Mouse (Mus musculus): ENCODE data around the gene Jade2. TPM values are rescaled to one million over a fixed set of nuclear protein-coding genes. Genes with fewer than 3 reads are reported as not detected.

Jade2 gene
- polyA plus RNA-seq, 1 experiment from 2014 or later = 1.0 TPM

DNA sequence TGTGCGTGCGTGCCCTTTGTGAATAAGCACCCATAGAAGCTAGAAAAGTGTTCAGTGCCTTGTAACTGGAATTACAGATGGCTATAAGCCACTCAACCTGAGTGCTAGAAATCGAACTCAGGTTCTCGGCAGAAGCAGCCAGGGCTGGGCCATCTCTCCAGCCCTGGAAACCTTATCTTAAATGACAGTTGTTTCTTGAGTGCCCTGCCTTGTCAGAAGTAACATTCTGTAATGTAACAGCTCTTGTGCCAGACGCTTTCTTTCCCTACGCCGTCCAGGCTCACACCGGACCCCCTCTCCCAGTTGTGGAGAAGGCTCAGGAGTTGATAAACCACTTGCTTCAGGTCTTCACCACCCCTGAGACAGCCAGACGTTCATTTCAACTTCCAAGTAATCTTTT is 16.8 kb downstream of the Jade2 start:
- peaks cover 7% of the 10 kb centered on the region; the same call in 1 of the 2 replicates for H3K4me1 ChIP-seq
- H3K4me3 ChIP-seq = no peak overlapping the region
- WGBS = 90% methylated on average over 9 of the region's 9 CpGs
- no peaks in the 10 kb centered on the region for H3K36me3 ChIP-seq
- H3K9me3 ChIP-seq (replicated peaks) = no peaks in the 10 kb centered on the region
- H3K27me3 ChIP-seq = no peaks in the 10 kb centered on the region
- no peak for ATAC-seq (ENCODE audit: low FRiP score)
- no peak overlapping the region for H3K9ac ChIP-seq
- no peak overlapping the region for H3K27ac ChIP-seq
- no peak overlapping the region for H3K4me2 ChIP-seq (replicated peaks)

DNA sequence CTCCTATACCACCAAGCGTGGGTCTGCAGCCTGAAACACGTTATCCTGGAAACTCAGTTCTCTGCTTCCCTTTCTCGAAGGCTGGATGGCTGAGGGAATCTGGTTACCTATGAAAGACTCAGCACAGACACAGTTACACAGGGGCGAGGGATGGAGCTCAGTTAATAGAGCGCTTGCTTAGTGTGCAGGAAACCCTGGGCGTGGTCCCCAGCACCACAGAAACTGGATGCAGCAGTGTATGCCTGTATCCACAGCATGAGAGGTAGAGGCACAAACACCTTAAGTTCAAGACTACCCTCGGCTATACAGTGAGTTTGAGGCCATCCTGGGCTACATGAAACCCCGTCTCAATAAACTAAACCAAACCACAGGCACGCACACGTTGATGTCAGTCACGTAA is 17.5 kb downstream of the Jade2 start:
- no peaks in the 10 kb centered on the region for H3K36me3 ChIP-seq
- H3K4me1 ChIP-seq = peaks cover 7% of the 10 kb centered on the region; the same call in 1 of the 2 replicates
- no peak overlapping the region for H3K4me3 ChIP-seq
- H3K9ac ChIP-seq = no peak overlapping the region
- WGBS = 88% methylated on average over 11 of the region's 11 CpGs
- ATAC-seq (ENCODE audit: low FRiP score) = no peak
- no peaks in the 10 kb centered on the region for H3K27me3 ChIP-seq
- H3K4me2 ChIP-seq (replicated peaks) = no peak overlapping the region
- H3K27ac ChIP-seq = no peak overlapping the region
- H3K9me3 ChIP-seq (replicated peaks) = no peaks in the 10 kb centered on the region

- no peaks in the 10 kb centered on the region for H3K27me3 ChIP-seq
- no peak for ATAC-seq (ENCODE audit: low FRiP score)
- WGBS = 65% methylated on average over 2 of the region's 2 CpGs
Measured at GRCm38 (mm10) chr11:51839106-51839505, 18.3 kb downstream of the Jade2 start.

DNA sequence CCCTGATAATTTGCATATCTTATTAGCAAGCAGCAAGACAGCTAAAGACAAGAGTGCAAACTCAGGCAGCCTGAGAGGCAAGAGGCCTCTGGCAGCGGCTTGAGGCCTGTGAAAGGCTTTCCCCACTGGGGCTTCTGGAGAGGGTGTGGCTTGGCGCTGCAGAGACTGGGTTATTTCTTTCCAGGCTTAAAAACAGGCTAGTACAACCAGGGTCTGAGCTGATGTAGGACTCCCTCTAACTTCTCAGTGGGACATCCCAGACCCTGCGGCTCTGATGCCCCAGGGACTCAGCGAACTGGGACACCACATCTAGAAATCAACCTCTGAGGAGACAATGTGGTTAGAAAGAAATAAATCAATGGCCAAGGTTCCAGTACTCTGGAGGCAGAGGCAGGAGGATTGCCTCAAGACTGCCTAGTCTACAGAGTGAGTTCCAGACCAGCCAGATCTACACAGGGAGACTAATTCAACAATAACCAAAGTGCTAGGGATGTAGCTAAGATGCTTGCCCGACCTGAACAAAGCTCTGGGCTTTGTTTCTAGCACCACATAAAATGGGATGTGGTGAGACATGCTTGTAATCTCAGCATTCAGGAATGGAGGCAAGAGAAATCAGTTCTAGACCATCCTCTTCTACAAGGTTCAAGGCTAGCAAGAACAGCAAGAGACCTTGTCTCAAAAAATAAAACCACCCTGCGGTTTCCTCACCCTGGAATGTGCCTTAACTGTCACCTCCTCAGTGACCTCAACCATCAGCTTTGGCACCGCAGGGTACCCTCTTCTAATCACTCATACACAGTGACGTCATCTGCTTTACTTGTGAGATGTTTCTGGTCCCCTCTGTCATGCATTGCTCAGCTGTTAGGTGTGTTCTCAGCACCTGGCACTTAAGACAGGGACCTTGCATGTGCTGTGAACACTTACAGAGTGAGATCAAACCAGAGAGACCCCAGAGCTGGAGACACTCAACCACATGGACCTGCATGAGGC is 20.0 kb downstream of the Jade2 start:
- 72% methylated on average over 8 of the region's 8 CpGs for WGBS
- no peak for ATAC-seq (ENCODE audit: low FRiP score)
- Histone ChIP-seq H3K27me3 (no peaks in the 10 kb centered on the region), H3K9ac (no peak overlapping the region), H3K4me2 (replicated peaks) (no peak overlapping the region), H3K4me1 (peaks cover 7% of the 10 kb centered on the region), H3K9me3 (replicated peaks) (no peaks in the 10 kb centered on the region), H3K27ac (no peak overlapping the region), H3K36me3 (no peaks in the 10 kb centered on the region), H3K4me3 (no peak overlapping the region)

More at GRCm38 (mm10) chr11:51839106-51839505, 18.3 kb downstream of the Jade2 start:
- Histone ChIP-seq H3K9ac (no peak overlapping the region), H3K4me1 (peaks cover 4% of the 10 kb centered on the region; the same call in 1 of the 2 replicates), H3K4me3 (no peak overlapping the region), H3K36me3 (no peaks in the 10 kb centered on the region), H3K27ac (no peak overlapping the region), H3K4me2 (replicated peaks) (no peak overlapping the region), H3K9me3 (replicated peaks) (no peaks in the 10 kb centered on the region)

DNA sequence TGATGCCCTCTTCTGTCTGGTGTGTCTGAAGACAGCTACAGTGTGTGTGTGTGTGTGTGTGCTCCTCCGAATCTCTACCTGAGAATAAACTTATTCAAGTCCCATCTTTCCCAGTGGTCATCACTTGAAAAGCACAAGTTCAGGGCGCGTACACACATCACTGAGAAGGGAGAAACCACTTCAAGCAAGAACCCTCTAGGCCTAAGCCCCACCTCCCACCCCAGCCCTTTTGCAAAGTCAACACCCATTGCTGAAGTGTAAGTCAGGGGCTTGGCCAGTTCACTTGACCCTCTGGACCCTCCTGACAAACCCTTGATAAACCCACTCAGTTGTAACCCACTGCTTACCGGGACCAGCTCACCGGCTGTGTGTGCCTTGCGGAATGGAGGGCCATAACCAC is 20.9 kb downstream of the Jade2 start:
- Histone ChIP-seq H3K27ac (no peak overlapping the region), H3K4me1 (peaks cover 9% of the 10 kb centered on the region), H3K9ac (no peak overlapping the region), H3K27me3 (no peaks in the 10 kb centered on the region), H3K9me3 (replicated peaks) (no peaks in the 10 kb centered on the region), H3K4me3 (no peak overlapping the region), H3K4me2 (replicated peaks) (no peak overlapping the region), H3K36me3 (no peaks in the 10 kb centered on the region)
- no peak for ATAC-seq (ENCODE audit: low FRiP score)
- WGBS = 90% methylated on average over 6 of the region's 6 CpGs

GRCm38 (mm10) chr11:51835598-51835997 is 21.9 kb downstream of the Jade2 start:
- Histone ChIP-seq H3K27ac (no peak overlapping the region), H3K27me3 (no peaks in the 10 kb centered on the region), H3K4me1 (peaks cover 9% of the 10 kb centered on the region), H3K4me2 (replicated peaks) (no peak overlapping the region), H3K36me3 (no peaks in the 10 kb centered on the region), H3K9me3 (replicated peaks) (no peaks in the 10 kb centered on the region), H3K4me3 (no peak overlapping the region), H3K9ac (no peak overlapping the region)
- ATAC-seq (ENCODE audit: low FRiP score) = no peak
- WGBS = 93% methylated on average over 12 of the region's 12 CpGs

GRCm38 (mm10) chr11:51834067-51834411 is 23.4 kb downstream of the Jade2 start:
- ATAC-seq (ENCODE audit: low FRiP score) = no peak
- no peak overlapping the region for H3K4me2 ChIP-seq (replicated peaks)
- H3K4me3 ChIP-seq = no peak overlapping the region
- no peaks in the 10 kb centered on the region for H3K36me3 ChIP-seq
- no peaks in the 10 kb centered on the region for H3K9me3 ChIP-seq (replicated peaks)
- H3K4me1 ChIP-seq = peaks cover 9% of the 10 kb centered on the region
- 93% methylated on average over 8 of the region's 8 CpGs for WGBS
- H3K27me3 ChIP-seq = no peaks in the 10 kb centered on the region
- H3K9ac ChIP-seq = no peak overlapping the region
- H3K27ac ChIP-seq = no peak overlapping the region

- H3K4me2 ChIP-seq (replicated peaks) = no peak overlapping the region
- H3K9ac ChIP-seq = no peak overlapping the region
- H3K9me3 ChIP-seq (replicated peaks) = no peaks in the 10 kb centered on the region
- no peak for ATAC-seq (ENCODE audit: low FRiP score)
- H3K27ac ChIP-seq = no peak overlapping the region
- H3K4me3 ChIP-seq = no peak overlapping the region
- H3K4me1 ChIP-seq = peaks cover 9% of the 10 kb centered on the region
- H3K27me3 ChIP-seq = no peaks in the 10 kb centered on the region
- H3K36me3 ChIP-seq = no peaks in the 10 kb centered on the region
- WGBS = 89% methylated on average over 10 of the region's 10 CpGs
Measured at GRCm38 (mm10) chr11:51833393-51834066, 23.9 kb downstream of the Jade2 start.

DNA sequence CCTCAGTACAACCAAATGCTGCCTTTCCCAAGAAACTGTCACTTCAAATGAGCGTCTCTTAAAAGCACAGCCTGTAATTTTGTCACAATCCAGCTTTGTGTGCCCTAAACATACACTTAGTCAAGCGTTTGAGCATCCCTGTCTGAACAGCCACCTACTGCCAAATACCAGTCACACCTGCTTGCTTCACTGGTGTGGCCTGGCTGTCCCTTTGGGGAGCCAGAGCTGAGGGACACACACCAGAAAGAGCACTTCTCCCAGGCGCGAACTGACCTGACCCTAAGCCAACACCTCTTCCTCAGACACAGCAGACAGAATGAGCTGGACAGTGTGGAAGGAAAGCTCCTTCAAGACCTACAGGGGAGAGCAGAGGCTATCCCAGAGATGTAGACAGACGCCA is 24.5 kb downstream of the Jade2 start:
- WGBS = 71% methylated on average over 5 of the region's 5 CpGs
- ATAC-seq (ENCODE audit: low FRiP score) = no peak
- no peaks in the 10 kb centered on the region for H3K36me3 ChIP-seq
- peaks cover 9% of the 10 kb centered on the region for H3K4me1 ChIP-seq
- H3K4me3 ChIP-seq = no peak overlapping the region
- H3K4me2 ChIP-seq (replicated peaks) = no peak overlapping the region
- no peaks in the 10 kb centered on the region for H3K27me3 ChIP-seq
- H3K9me3 ChIP-seq (replicated peaks) = no peaks in the 10 kb centered on the region
- no peak overlapping the region for H3K27ac ChIP-seq
- no peak overlapping the region for H3K9ac ChIP-seq

DNA sequence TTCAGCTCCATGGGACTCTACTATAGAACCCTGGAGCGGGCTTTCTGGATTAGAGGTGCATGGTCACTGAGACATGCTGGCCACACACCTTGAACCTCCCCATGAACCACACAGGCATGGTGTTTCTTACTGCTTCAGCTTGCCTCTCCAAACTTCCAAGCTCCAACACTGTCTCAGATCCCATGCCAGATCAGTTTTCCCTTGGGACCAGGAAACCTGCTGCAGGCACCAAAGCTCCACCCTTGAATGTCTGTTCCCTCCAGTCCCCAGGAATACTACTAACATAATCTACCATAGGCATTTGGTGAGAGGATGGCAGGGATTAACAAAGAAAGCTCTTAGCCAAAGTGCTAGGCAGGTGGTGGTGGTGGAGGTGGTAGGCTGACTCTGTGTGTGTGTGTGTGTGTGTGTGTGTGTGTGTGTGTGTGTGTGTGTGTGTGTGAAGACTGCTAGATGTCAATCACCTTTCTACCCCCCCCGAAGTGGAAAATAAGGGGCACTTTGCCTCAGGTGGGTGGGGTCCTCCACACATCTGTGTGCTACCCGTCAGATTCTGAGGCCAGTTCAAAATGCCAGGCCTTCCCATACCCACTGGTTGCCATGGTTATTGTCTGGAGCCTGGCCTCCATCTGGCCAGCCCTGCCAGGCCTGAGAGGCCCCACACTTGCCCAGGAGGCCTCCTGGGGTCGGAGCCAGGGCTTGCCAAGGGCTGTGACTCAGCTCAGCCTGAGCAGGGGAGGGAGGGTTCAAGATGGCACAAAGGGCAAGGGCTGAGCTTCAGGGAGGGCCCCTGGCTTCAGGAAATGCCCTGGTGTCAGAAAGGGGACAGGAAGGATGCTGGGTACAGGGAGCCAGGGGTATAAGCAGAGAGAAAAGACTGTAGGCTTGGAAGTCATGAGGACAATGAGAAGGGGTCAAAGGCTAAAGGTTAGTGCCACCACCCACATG is 25.2 kb downstream of the Jade2 start:
- WGBS = 64% methylated on average over 4 of the region's 4 CpGs
- no peak overlapping the region for H3K4me3 ChIP-seq
- no peaks in the 10 kb centered on the region for H3K36me3 ChIP-seq
- H3K4me2 ChIP-seq (replicated peaks) = no peak overlapping the region
- no peaks in the 10 kb centered on the region for H3K27me3 ChIP-seq
- H3K9ac ChIP-seq = no peak overlapping the region
- H3K27ac ChIP-seq = no peak overlapping the region
- no peak for ATAC-seq (ENCODE audit: low FRiP score)
- peaks cover 8% of the 10 kb centered on the region for H3K4me1 ChIP-seq
- H3K9me3 ChIP-seq (replicated peaks) = no peaks in the 10 kb centered on the region

DNA sequence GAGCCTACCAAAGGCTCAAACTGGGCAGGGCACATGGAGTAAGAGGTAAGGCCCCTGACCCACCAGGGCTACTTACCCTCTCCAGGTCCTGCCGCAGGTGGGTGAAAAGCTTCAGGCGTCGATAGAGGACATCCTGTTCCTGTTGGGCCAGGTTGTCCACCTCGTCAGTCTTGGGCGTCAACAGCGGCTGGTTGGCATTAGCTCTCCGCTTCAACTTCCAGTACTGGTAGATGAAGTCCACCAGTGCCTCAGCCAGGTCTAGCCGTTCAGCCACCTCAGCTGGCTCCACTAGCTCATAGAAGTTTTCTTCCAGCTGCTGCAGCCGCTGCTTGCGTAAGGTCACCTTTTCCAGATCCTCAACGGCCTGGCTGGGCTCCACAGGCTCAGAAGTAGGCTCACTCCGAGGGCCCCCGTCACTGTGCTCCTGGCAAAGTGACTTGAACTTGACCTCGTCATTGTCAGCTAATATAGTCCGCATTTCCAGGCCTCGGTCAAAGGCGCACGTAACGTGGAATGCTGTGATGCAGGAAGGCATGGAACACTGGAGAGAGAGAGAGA is 32.5 kb downstream of the Jade2 start:
- Histone ChIP-seq H3K9me3 (replicated peaks) (no peaks in the 10 kb centered on the region), H3K4me3 (no peak overlapping the region), H3K27ac (no peak overlapping the region), H3K4me2 (replicated peaks) (no peak overlapping the region), H3K36me3 (no peaks in the 10 kb centered on the region), H3K9ac (no peak overlapping the region), H3K4me1 (peaks cover 11% of the 10 kb centered on the region), H3K27me3 (no peaks in the 10 kb centered on the region)
- WGBS = 90% methylated on average over 19 of the region's 19 CpGs
- ATAC-seq (ENCODE audit: low FRiP score) = no peak
